Mouse (Mus musculus) forebrain, embryonic 13.5 days (tissue): Measurements from ENCODE around the gene Cadm4. TPM values are rescaled to one million over a fixed set of nuclear protein-coding genes. Genes with fewer than 3 reads are reported as not detected.

Source experiments
- ATAC-seq: fragments of 200-750 bp; cut with Nextera tagmentation; 2 replicates; pipeline ENCODE4 v1.8.0; 2017
- H3K27ac ChIP-seq: fragments of 300-500 bp; sonication (generic); 2 replicates; pipeline ENCODE4 v1.5.1; 2015; ENCODE audit warnings: inconsistent platforms, mild to moderate bottlenecking, moderate library complexity
- H3K27me3 ChIP-seq: fragments of 300-500 bp; sonication (generic); 2 replicates; pipeline ENCODE4 v1.6.1; 2015; ENCODE audit warnings: mild to moderate bottlenecking, inconsistent platforms
- H3K36me3 ChIP-seq: fragments of 300-500 bp; sonication (generic); 2 replicates; pipeline ENCODE4 v1.6.1; 2015; ENCODE audit warnings: mild to moderate bottlenecking, inconsistent platforms; ENCODE audit not compliant: poor library complexity, severe bottlenecking
- H3K4me1 ChIP-seq: fragments of 300-500 bp; sonication (generic); 2 replicates; pipeline ENCODE4 v1.6.1; 2015; ENCODE audit warnings: inconsistent platforms
- H3K4me2 ChIP-seq: fragments of 300-500 bp; sonication (generic); 2 replicates; pipeline ENCODE4 v1.6.1; 2015; ENCODE audit warnings: inconsistent platforms, mild to moderate bottlenecking, moderate library complexity
- H3K4me3 ChIP-seq: fragments of 300-500 bp; sonication (generic); 2 replicates; pipeline ENCODE4 v1.5.1; 2015; ENCODE audit warnings: mild to moderate bottlenecking, inconsistent platforms
- H3K9ac ChIP-seq: fragments of 300-500 bp; sonication (generic); 2 replicates; pipeline ENCODE4 v1.6.1; 2015; ENCODE audit warnings: mild to moderate bottlenecking, inconsistent platforms
- H3K9me3 ChIP-seq: fragments of 300-500 bp; sonication (generic); replicated peaks from 2 replicates; pipeline ENCODE4 v1.6.1; 2016; ENCODE audit warnings: inconsistent platforms
- WGBS: fragments of 180-500 bp; shearing (Covaris S2); methylation state at CpG from one replicate; pipeline ENCODE4 v1.1.7; 2015; 5-methylcytosine and 5-hydroxymethylcytosine counted together
- polyA plus RNA-seq: library from polyadenylated mRNA; unstranded; fragments of >200 nt; fragmentation: Nextera tagmentation; extraction: Ambion mirVana; gene quantifications from 2 replicates; pipeline ENCODE4 v1.2.1, GENCODE M21; 2015

Gene Cadm4
- polyA plus RNA-seq, 1 experiment from 2014 or later = 45.8 TPM

- no peak for ATAC-seq
- Histone ChIP-seq H3K4me2 (no peak overlapping the region), H3K27me3 (no peaks in the 10 kb centered on the region), H3K9me3 (peaks cover 4% of the 10 kb centered on the region), H3K4me1 (peaks cover 5% of the 10 kb centered on the region), H3K4me3 (no peak overlapping the region), H3K9ac (no peak overlapping the region), H3K27ac (no peak overlapping the region), H3K36me3 (no peaks in the 10 kb centered on the region)
- WGBS = 94% methylated on average over 7 of the region's 7 CpGs
These were observed 11.5 kb upstream of the Cadm4 start for GRCm38 (mm10) chr7:24470356-24470755.

- no peak for ATAC-seq
- Histone ChIP-seq H3K4me1 (peaks cover 5% of the 10 kb centered on the region), H3K4me2 (no peak overlapping the region), H3K9me3 (peaks cover 4% of the 10 kb centered on the region), H3K27ac (no peak overlapping the region), H3K4me3 (no peak overlapping the region), H3K9ac (no peak overlapping the region), H3K27me3 (no peaks in the 10 kb centered on the region), H3K36me3 (no peaks in the 10 kb centered on the region)
- WGBS = 80% methylated on average over 6 of the region's 6 CpGs
These were observed 9.4 kb upstream of the Cadm4 start for GRCm38 (mm10) chr7:24472442-24472841.

GRCm38 (mm10) chr7:24472937-24473336, 8.9 kb upstream of the Cadm4 start:
- Histone ChIP-seq H3K36me3 (no peaks in the 10 kb centered on the region), H3K27me3 (no peaks in the 10 kb centered on the region), H3K27ac (no peak overlapping the region), H3K4me3 (no peak overlapping the region), H3K9ac (no peak overlapping the region), H3K4me1 (peaks cover 5% of the 10 kb centered on the region), H3K4me2 (no peak overlapping the region), H3K9me3 (peaks cover 4% of the 10 kb centered on the region)
- WGBS = 75% methylated on average over 7 of the region's 7 CpGs
- no peak for ATAC-seq

- Histone ChIP-seq H3K4me3 (no peak overlapping the region), H3K9me3 (peaks cover 2% of the 10 kb centered on the region), H3K36me3 (no peaks in the 10 kb centered on the region), H3K27ac (no peak overlapping the region), H3K4me1 (peaks cover 5% of the 10 kb centered on the region), H3K27me3 (no peaks in the 10 kb centered on the region), H3K4me2 (no peak overlapping the region), H3K9ac (no peak overlapping the region)
- 44% methylated on average over 10 of the region's 10 CpGs for WGBS
- ATAC-seq = peak; percentile 60; the same call in 1 of the 2 replicates
These were observed 7.8 kb upstream of the Cadm4 start for GRCm38 (mm10) chr7:24473913-24474529.

- no peaks in the 10 kb centered on the region for H3K27me3 ChIP-seq
- peaks cover 12% of the 10 kb centered on the region for H3K4me1 ChIP-seq
- no peak for ATAC-seq
- WGBS = 32% methylated on average over 21 of the region's 21 CpGs
- H3K36me3 ChIP-seq = no peaks in the 10 kb centered on the region
- H3K4me3 ChIP-seq = no peak overlapping the region
- H3K27ac ChIP-seq = no peak overlapping the region
- peak overlapping the region; percentile 45 for H3K9ac ChIP-seq
- H3K9me3 ChIP-seq = no peaks in the 10 kb centered on the region
- no peak overlapping the region for H3K4me2 ChIP-seq
These were observed 6.9 kb upstream of the Cadm4 start for GRCm38 (mm10) chr7:24474811-24475506.

- ATAC-seq = no peak
- 87% methylated on average over 8 of the region's 8 CpGs for WGBS
- H3K4me1 ChIP-seq = peaks cover 26% of the 10 kb centered on the region
- H3K36me3 ChIP-seq = no peaks in the 10 kb centered on the region
- no peak overlapping the region for H3K9ac ChIP-seq
- H3K4me3 ChIP-seq = no peak overlapping the region
- H3K27me3 ChIP-seq = 0 out of 2 replicates have a peak, but pooled peaks cover 3% of the 10 kb centered on the region
- H3K4me2 ChIP-seq = no peak overlapping the region
- H3K27ac ChIP-seq = no peak overlapping the region
- H3K9me3 ChIP-seq = no peaks in the 10 kb centered on the region
These were observed 5.5 kb upstream of the Cadm4 start for GRCm38 (mm10) chr7:24476338-24476737.

GRCm38 (mm10) chr7:24476856-24477255, 5.0 kb upstream of the Cadm4 start:
- H3K4me2 ChIP-seq = no peak overlapping the region
- peaks cover 26% of the 10 kb centered on the region for H3K4me1 ChIP-seq
- WGBS = 93% methylated on average over 7 of the region's 7 CpGs
- no peak overlapping the region for H3K4me3 ChIP-seq
- H3K27me3 ChIP-seq = 0 out of 2 replicates have a peak, but pooled peaks cover 3% of the 10 kb centered on the region
- H3K9me3 ChIP-seq = no peaks in the 10 kb centered on the region
- no peak overlapping the region for H3K9ac ChIP-seq
- H3K36me3 ChIP-seq = no peaks in the 10 kb centered on the region
- ATAC-seq = no peak
- no peak overlapping the region for H3K27ac ChIP-seq

- Histone ChIP-seq H3K4me1 (peaks cover 39% of the 10 kb centered on the region), H3K4me3 (no peak overlapping the region), H3K9ac (no peak overlapping the region), H3K27me3 (0 out of 2 replicates have a peak, but pooled peaks cover 3% of the 10 kb centered on the region), H3K9me3 (no peaks in the 10 kb centered on the region), H3K36me3 (no peaks in the 10 kb centered on the region), H3K4me2 (no peak overlapping the region), H3K27ac (no peak overlapping the region)
- no peak for ATAC-seq
- WGBS = 86% methylated on average over 5 of the region's 5 CpGs
These were observed 2.9 kb upstream of the Cadm4 start for GRCm38 (mm10) chr7:24478911-24479310.

GRCm38 (mm10) chr7:24479685-24480084, 2.1 kb upstream of the Cadm4 start:
- Histone ChIP-seq H3K27ac (no peak overlapping the region), H3K9me3 (no peaks in the 10 kb centered on the region), H3K4me1 (peaks cover 47% of the 10 kb centered on the region), H3K4me3 (no peak overlapping the region), H3K4me2 (peak overlapping the region; percentile 18; the same call in 1 of the 2 replicates), H3K9ac (no peak overlapping the region), H3K27me3 (0 out of 2 replicates have a peak, but pooled peaks cover 3% of the 10 kb centered on the region), H3K36me3 (no peaks in the 10 kb centered on the region)
- 77% methylated on average over 2 of the region's 2 CpGs for WGBS
- no peak for ATAC-seq

GRCm38 (mm10) chr7:24480121-24480941, 1.5 kb upstream of the Cadm4 start:
- Histone ChIP-seq H3K4me1 (peaks cover 48% of the 10 kb centered on the region), H3K4me3 (no peak overlapping the region), H3K4me2 (peak overlapping the region; percentile 87), H3K9ac (peak overlapping the region; percentile 97; the same call in 1 of the 2 replicates), H3K36me3 (no peaks in the 10 kb centered on the region), H3K27ac (no peak overlapping the region), H3K9me3 (no peaks in the 10 kb centered on the region), H3K27me3 (0 out of 2 replicates have a peak, but pooled peaks cover 3% of the 10 kb centered on the region)
- 60% methylated on average over 18 of the region's 18 CpGs for WGBS
- ATAC-seq = no peak

GRCm38 (mm10) chr7:24480986-24481473, 793 bp upstream of the Cadm4 start:
- peak; percentile 2; the same call in 1 of the 2 replicates for ATAC-seq
- H3K4me1 ChIP-seq = peaks cover 55% of the 10 kb centered on the region
- peak overlapping the region; percentile 97 for H3K9ac ChIP-seq
- H3K36me3 ChIP-seq = no peaks in the 10 kb centered on the region
- H3K9me3 ChIP-seq = no peaks in the 10 kb centered on the region
- peak overlapping the region; percentile 78; the same call in 1 of the 2 replicates for H3K27ac ChIP-seq
- H3K27me3 ChIP-seq = 0 out of 2 replicates have a peak, but pooled peaks cover 3% of the 10 kb centered on the region
- peak overlapping the region; percentile 76 for H3K4me3 ChIP-seq
- WGBS = 8% methylated on average over 14 of the region's 14 CpGs
- peak overlapping the region; percentile 87 for H3K4me2 ChIP-seq
